Mouse (Mus musculus) intestine, embryonic 15.5 days (tissue): ENCODE data around the gene Hmcn2. TPM values are rescaled to one million over a fixed set of nuclear protein-coding genes. Genes with fewer than 3 reads are reported as not detected.

Source experiments
- ATAC-seq: fragments of 200-750 bp; cut with Nextera tagmentation; 2 replicates; pipeline ENCODE4 v1.8.0; 2017; ENCODE audit warnings: moderate TSS enrichment, moderate library complexity
- H3K27ac ChIP-seq: fragments of 300-500 bp; sonication (generic); 2 replicates; pipeline ENCODE4 v1.5.1; 2015; ENCODE audit warnings: mild to moderate bottlenecking, inconsistent platforms
- H3K27me3 ChIP-seq: fragments of 300-500 bp; sonication (generic); replicated peaks from 2 replicates; pipeline ENCODE4 v1.6.1; 2015; ENCODE audit warnings: inconsistent platforms
- H3K36me3 ChIP-seq: fragments of 300-500 bp; sonication (generic); 2 replicates; pipeline ENCODE4 v1.6.1; 2015; ENCODE audit warnings: inconsistent platforms
- H3K4me1 ChIP-seq: fragments of 300-500 bp; sonication (generic); replicated peaks from 2 replicates; pipeline ENCODE4 v1.6.1; 2015; ENCODE audit warnings: inconsistent platforms
- H3K4me2 ChIP-seq: fragments of 300-500 bp; sonication (generic); replicated peaks from 2 replicates; pipeline ENCODE4 v1.6.1; 2015; ENCODE audit warnings: mild to moderate bottlenecking, inconsistent platforms
- H3K4me3 ChIP-seq: fragments of 300-500 bp; sonication (generic); replicated peaks from 2 replicates; pipeline ENCODE4 v1.5.1; 2015; ENCODE audit warnings: inconsistent platforms
- H3K9ac ChIP-seq: fragments of 300-500 bp; sonication (generic); 2 replicates; pipeline ENCODE4 v1.6.1; 2015; ENCODE audit warnings: inconsistent platforms
- H3K9me3 ChIP-seq: fragments of 300-500 bp; sonication (generic); 2 replicates; pipeline ENCODE4 v1.6.1; 2016; ENCODE audit warnings: inconsistent platforms
- WGBS: fragments of 180-500 bp; shearing (Covaris S2); methylation state at CpG from one replicate; pipeline ENCODE4 v1.1.7; 2015; 5-methylcytosine and 5-hydroxymethylcytosine counted together
- polyA plus RNA-seq: library from polyadenylated mRNA; unstranded; fragments of >200 nt; fragmentation: Nextera tagmentation; extraction: Ambion mirVana; gene quantifications from 2 replicates; pipeline ENCODE4 v1.2.1, GENCODE M21; 2015

Hmcn2 gene
- polyA plus RNA-seq, 1 experiment from 2014 or later, result 3.3 TPM

DNA sequence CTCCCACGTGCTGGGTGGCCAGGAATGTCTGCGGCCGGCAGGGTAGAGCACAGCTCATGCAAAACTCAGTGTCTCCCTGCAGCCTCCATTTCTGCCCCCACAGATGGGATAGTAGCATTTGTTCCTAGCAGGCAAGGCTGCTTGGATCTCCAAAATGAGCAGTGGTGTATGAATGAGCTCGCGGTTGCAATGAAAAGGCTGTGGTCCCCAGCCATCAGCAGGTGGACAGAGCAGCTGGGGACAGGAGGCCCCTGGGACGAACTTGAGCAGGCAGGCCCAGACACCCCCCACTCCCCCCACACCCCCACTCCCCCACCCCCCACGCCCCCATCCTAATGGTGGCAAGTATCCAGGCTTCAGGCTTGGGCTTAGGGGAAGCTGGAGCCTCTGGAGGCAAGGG, 182.9 kb downstream of the Hmcn2 start:
- no peak overlapping the region for H3K9ac ChIP-seq
- H3K27me3 ChIP-seq, result 0 out of 2 replicates have a peak, but pooled peaks cover 3% of the 10 kb centered on the region
- ATAC-seq, result no peak
- H3K4me1 ChIP-seq, result no peaks in the 10 kb centered on the region
- H3K4me3 ChIP-seq, result no peak overlapping the region
- no peaks in the 10 kb centered on the region for H3K36me3 ChIP-seq
- H3K4me2 ChIP-seq, result no peak overlapping the region
- no peak overlapping the region for H3K27ac ChIP-seq
- WGBS, result 72% methylated on average over 7 of the region's 7 CpGs
- no peaks in the 10 kb centered on the region for H3K9me3 ChIP-seq

DNA sequence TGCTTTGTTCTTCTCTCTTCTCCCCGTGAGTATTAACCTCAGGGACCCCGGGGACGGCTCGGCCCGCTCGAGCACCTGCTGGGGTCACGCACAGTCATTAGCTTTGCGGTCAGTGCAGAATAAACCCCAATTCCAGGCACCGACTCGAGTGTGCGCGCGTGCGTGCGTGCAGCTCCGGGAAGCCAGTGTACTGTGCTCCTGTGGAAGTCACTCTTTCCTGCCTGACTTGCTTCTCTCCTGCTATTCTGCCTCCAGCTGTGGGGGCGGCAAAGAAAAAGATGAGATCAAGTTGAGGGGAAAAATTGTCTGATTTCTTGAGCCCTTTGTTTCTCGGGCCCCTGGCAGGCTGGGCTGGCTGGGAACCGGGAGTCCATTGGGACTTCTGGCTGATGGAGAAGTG, 183.4 kb downstream of the Hmcn2 start:
- WGBS, result 85% methylated on average over 19 of the region's 19 CpGs
- H3K4me1 ChIP-seq, result no peaks in the 10 kb centered on the region
- H3K9ac ChIP-seq, result no peak overlapping the region
- H3K4me3 ChIP-seq, result no peak overlapping the region
- H3K36me3 ChIP-seq, result no peaks in the 10 kb centered on the region
- no peak overlapping the region for H3K27ac ChIP-seq
- no peak for ATAC-seq
- H3K27me3 ChIP-seq, result 0 out of 2 replicates have a peak, but pooled peaks cover 3% of the 10 kb centered on the region
- H3K4me2 ChIP-seq, result no peak overlapping the region
- H3K9me3 ChIP-seq, result no peaks in the 10 kb centered on the region

DNA sequence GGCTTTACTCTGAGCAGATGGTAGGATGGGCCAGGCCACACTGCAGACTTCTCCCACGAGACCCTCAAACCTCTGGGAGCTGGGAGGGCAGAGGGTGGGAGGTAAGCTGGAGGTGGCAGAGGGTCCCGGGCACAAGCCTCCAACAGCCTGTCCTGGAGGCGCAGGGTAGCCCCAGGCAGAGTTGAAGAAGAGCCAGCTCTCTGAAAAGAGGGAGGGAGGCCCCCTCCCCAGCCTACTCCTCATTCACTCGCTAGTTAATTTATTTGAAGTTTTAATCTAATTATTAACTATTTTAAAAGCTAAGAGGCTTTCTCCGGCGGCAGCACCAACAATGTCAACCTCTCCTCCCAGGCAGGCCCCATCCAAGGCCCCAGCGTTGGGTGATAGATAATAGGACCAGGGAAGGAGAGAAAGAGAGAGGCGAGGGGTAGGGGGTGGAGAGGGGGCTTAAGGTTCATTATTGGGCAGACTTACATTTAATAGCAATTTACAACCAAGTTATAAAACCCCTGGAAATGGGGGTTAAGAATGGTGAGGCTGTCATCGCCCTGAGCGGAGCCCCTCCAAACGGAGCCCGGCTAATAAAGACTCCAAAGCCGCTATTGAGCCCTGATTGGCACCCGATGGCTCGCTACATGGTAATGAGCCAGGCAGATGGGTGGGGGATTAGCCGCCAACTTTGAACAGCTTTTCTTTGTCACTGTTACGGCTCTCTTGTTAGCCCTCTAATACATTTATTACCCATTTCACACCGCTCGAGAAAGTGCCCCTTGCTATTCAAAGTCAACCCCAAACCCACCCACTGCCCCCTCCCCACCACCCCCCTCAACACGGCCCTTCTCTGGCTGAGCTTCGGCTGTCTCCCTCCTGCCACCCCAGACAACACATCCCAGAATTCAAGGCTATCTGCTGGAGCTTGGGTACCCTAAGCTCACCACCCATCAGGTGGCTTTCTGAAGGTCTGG, 185.4 kb downstream of the Hmcn2 start:
- WGBS, result 52% methylated on average over 21 of the region's 21 CpGs

DNA sequence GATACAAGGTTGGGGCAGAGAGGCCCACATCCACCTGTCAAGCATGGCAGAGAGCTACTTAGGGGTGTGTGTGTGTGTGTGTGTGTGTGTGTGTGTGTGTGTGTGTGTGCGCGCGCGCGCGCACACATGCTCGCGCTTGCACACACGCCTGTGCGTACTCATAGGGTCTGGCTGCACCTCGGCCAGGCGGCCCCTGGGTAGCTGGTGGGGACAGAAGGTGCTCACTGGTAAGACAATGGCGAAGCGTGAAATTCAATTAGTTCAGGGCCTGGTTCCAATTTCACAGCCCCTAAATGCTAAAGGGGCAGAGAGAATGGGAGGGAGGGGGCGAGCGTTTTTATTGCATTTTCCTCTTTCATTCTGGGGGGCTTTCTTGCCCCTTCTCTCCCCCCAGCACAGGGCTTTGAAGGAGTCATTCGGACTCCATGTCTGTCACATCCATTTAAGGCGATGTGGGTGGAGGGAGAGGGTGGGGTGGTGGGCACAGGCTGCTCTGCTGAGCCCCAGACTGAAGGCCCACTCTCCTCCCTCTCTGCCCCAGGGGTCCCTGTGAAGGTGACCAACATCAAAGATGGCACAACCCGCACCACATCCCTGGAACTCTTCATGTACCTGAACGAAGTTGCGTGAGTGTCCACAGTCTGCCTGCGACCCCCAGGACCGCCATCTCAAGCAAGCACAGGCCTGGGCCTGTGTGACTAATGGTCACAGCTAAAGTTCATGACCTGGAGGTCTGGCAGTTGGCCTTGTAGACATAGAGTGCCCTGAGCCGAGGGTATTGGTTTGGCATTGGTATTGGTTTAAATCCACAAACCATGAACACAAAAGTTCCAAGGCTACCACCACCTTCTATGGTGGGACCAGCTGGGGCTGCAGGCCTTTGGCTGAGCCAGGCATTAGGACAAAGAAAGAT, 186.3 kb downstream of the Hmcn2 start:
- Histone ChIP-seq H3K4me2 (no peak overlapping the region), H3K27me3 (0 out of 2 replicates have a peak, but pooled peaks cover 3% of the 10 kb centered on the region), H3K9ac (no peak overlapping the region), H3K36me3 (no peaks in the 10 kb centered on the region), H3K4me1 (0 out of 2 replicates have a peak, but pooled peaks cover 4% of the 10 kb centered on the region), H3K27ac (no peak overlapping the region), H3K4me3 (no peak overlapping the region), H3K9me3 (no peaks in the 10 kb centered on the region)
- 89% methylated on average over 24 of the region's 24 CpGs for WGBS
- ATAC-seq, result no peak

More for the DNA sequence above, 185.4 kb downstream of the Hmcn2 start:
- Histone ChIP-seq H3K4me3 (no peak overlapping the region), H3K4me1 (no peaks in the 10 kb centered on the region), H3K27ac (no peak overlapping the region), H3K4me2 (no peak overlapping the region), H3K9ac (no peak overlapping the region), H3K9me3 (no peaks in the 10 kb centered on the region), H3K36me3 (no peaks in the 10 kb centered on the region), H3K27me3 (0 out of 2 replicates have a peak, but pooled peaks cover 3% of the 10 kb centered on the region)
- ATAC-seq, result no peak

DNA sequence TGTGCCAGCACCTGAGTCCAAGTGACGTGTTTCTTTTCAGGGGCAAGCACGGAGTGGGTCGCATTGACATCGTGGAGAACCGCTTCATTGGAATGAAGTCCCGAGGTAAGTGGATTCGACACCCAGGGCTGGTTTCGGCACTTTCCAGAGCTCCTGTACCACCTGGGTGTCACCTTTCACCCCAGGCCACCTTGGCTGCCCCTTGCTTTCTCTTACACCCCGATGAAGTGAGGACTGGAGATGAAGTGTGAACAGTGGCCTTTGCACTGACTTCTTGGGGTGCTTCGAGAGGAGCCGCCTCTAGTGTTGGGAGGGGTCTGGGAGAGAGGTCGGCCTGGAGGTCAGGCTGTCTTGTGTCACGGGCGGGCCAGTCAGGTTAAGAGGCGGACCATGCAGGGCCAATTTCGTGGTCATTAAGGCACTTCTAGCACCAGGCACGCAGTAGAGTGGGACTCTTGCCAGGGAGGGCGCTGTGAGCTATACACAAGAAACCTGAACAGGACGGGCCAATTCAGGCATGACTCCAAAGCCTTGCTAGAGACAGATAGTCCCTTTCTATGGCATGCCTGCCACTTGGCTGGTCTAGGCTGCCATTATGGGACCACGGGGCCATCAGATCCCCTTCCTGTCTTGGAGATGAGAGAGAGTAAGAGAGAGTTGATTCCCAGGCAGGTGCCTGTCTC, 187.4 kb downstream of the Hmcn2 start:
- H3K9me3 ChIP-seq, result no peaks in the 10 kb centered on the region
- WGBS, result 61% methylated on average over 20 of the region's 20 CpGs
- H3K4me2 ChIP-seq, result no peak overlapping the region
- no peak for ATAC-seq
- H3K4me1 ChIP-seq, result 0 out of 2 replicates have a peak, but pooled peaks cover 4% of the 10 kb centered on the region
- H3K36me3 ChIP-seq, result no peaks in the 10 kb centered on the region
- H3K9ac ChIP-seq, result no peak overlapping the region
- H3K27ac ChIP-seq, result no peak overlapping the region
- no peak overlapping the region for H3K4me3 ChIP-seq
- H3K27me3 ChIP-seq, result 0 out of 2 replicates have a peak, but pooled peaks cover 3% of the 10 kb centered on the region

DNA sequence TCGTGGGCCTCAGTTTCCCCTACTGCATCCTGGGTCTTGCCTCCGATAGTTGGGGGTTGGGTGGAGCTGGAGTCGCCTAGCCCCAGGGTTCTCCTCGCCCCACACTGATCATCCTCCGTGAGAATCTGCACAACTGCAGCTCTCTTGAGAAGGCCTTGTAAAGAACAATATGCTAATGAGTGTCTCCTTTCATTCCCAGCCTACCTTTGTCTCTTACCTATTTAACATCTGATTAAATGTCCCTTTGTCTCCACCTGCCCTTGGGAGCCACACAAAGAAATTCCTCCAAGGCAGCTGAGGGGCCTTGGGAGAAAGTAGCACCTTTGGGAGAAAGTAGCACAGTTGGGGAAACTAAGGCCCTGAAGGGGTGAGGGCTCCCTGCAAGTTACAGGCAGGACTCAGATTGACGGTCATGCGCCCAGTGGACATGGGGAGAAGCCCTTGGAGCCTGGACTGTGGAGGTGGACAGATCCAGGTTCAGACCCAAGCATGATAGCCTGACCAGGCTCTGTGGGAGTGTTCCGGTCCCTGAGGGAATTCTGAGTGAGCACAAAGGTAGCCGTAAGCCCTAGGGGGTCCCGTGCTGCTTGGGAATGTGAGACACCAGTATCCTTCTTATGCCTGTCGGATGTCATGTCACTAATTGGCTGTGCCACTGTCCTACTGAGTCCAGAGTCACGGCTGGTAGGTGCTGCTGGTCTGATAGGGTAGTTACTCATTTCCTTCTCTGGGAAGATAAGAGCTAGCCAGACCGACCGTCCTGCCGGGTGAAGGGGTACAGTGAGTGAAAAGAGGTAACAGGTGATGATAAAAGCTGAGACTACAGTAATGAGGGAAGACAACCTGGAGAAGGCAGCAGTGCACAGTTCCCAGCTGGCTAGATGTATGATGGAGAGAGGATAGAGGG, 188.7 kb downstream of the Hmcn2 start:
- Histone ChIP-seq H3K4me1 (0 out of 2 replicates have a peak, but pooled peaks cover 4% of the 10 kb centered on the region), H3K9me3 (no peaks in the 10 kb centered on the region), H3K9ac (no peak overlapping the region), H3K27me3 (0 out of 2 replicates have a peak, but pooled peaks cover 3% of the 10 kb centered on the region), H3K27ac (no peak overlapping the region), H3K36me3 (no peaks in the 10 kb centered on the region), H3K4me2 (no peak overlapping the region), H3K4me3 (no peak overlapping the region)
- WGBS, result 59% methylated on average over 15 of the region's 15 CpGs
- no peak for ATAC-seq

DNA sequence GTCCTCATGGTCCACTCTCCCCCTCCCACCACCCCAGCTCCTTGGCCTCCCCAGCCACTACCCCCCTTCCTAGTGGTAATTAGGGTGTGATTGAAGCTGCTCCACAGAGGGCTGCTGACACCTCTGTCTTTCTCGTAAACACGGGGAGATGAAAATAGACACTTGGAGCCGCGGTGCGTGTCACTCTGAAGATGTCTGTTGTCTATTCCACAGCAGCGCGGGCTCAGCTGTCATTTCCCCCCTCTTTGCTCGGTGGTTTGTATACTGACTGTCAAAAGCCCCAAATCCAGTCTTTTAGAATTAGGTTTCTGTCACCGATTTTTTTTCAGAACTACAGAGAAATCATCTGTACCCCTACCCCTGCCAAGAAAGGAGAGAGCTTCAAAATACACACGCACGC, 191.3 kb downstream of the Hmcn2 start:
- ATAC-seq, result no peak
- Histone ChIP-seq H3K36me3 (no peaks in the 10 kb centered on the region), H3K27ac (no peak overlapping the region), H3K9me3 (no peaks in the 10 kb centered on the region), H3K9ac (no peak overlapping the region), H3K4me1 (0 out of 2 replicates have a peak, but pooled peaks cover 4% of the 10 kb centered on the region), H3K4me3 (no peak overlapping the region), H3K4me2 (no peak overlapping the region), H3K27me3 (0 out of 2 replicates have a peak, but pooled peaks cover 3% of the 10 kb centered on the region)
- 42% methylated on average over 11 of the region's 11 CpGs for WGBS

DNA sequence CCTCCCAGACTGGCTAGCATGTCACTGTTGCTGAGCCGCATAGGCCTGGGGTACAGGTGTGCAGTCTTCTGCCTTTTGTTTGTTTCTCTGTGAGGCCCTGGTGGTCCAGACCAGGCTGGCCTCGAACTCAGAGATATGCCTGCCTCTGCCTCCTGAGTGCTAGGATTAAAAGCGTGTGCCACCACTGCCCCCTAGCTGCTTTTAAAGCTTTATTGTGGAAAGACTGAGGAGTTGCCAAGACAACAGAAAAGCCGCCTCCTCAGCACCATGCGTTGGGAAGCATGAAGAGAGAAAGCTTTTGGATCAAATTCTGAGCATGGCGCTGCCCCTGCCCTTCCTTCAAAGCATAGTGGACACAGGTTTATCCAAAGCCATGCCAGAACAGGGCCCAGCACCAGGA, 194.6 kb downstream of the Hmcn2 start:
- no peak for ATAC-seq
- no peak overlapping the region for H3K4me3 ChIP-seq
- H3K9ac ChIP-seq, result no peak overlapping the region
- H3K9me3 ChIP-seq, result no peaks in the 10 kb centered on the region
- H3K36me3 ChIP-seq, result no peaks in the 10 kb centered on the region
- no peak overlapping the region for H3K4me2 ChIP-seq
- H3K4me1 ChIP-seq, result 0 out of 2 replicates have a peak, but pooled peaks cover 4% of the 10 kb centered on the region
- 94% methylated on average over 6 of the region's 6 CpGs for WGBS
- H3K27me3 ChIP-seq, result no peaks in the 10 kb centered on the region
- no peak overlapping the region for H3K27ac ChIP-seq

Other genes with a start within 250 kb of the Hmcn2 start
- 22.7 and 27.3 TPM in 2 replicates for gene Fnbp1, start 172.4 kb upstream of the Hmcn2 start, polyA plus RNA-seq
- 30.0 and 31.1 TPM in 2 replicates for gene Gpr107, start 162.1 kb upstream of the Hmcn2 start, polyA plus RNA-seq
- gene Ncs1, start 68.6 kb upstream of the Hmcn2 start, polyA plus RNA-seq, result 23.9 and 25.0 TPM in 2 replicates
- gene Ass1, start 155.8 kb downstream of the Hmcn2 start, polyA plus RNA-seq, result 176 and 244 TPM in 2 replicates